Mouse (Mus musculus) kidney, embryonic 16.5 days (tissue): Measurements from ENCODE around the gene Bricd5. TPM values are rescaled to one million over a fixed set of nuclear protein-coding genes. Genes with fewer than 3 reads are reported as not detected.
"Not testable (repeated sequence)": the region's sequence is repeated elsewhere in the genome, so short reads cannot be mapped to it uniquely, and the experiment has no call there.

Experiments used
- ATAC-seq: fragments of 200-750 bp; cut with Nextera tagmentation; 2 replicates; pipeline ENCODE4 v1.8.0; 2017; ENCODE audit warnings: moderate TSS enrichment; ENCODE audit not compliant: low FRiP score, low TSS enrichment
- H3K27ac ChIP-seq: fragments of 300-500 bp; sonication (generic); 2 replicates; pipeline ENCODE4 v1.5.1; 2014; ENCODE audit warnings: low read length
- H3K27me3 ChIP-seq: fragments of 300-500 bp; sonication (generic); 2 replicates; pipeline ENCODE4 v1.6.1; 2014; ENCODE audit warnings: low read length, control low read depth, mixed read lengths; ENCODE audit not compliant: insufficient read depth
- H3K36me3 ChIP-seq: fragments of 300-500 bp; sonication (generic); 2 replicates; pipeline ENCODE4 v1.6.1; 2014; ENCODE audit warnings: low read length, control low read depth, mixed read lengths; ENCODE audit not compliant: insufficient read depth
- H3K4me1 ChIP-seq: fragments of 300-500 bp; sonication (generic); 2 replicates; pipeline ENCODE4 v1.6.1; 2014; ENCODE audit warnings: low read length, control low read depth, mixed read lengths; ENCODE audit not compliant: insufficient read depth
- H3K4me2 ChIP-seq: fragments of 300-500 bp; sonication (generic); replicated peaks from 2 replicates; pipeline ENCODE4 v1.6.1; 2014; ENCODE audit warnings: low read depth, low read length
- H3K4me3 ChIP-seq: fragments of 300-500 bp; sonication (generic); 2 replicates; pipeline ENCODE4 v1.5.1; 2014; ENCODE audit warnings: mild to moderate bottlenecking, low read length
- H3K9ac ChIP-seq: fragments of 300-500 bp; sonication (generic); replicated peaks from 2 replicates; pipeline ENCODE4 v1.6.1; 2014; ENCODE audit warnings: low read length
- H3K9me3 ChIP-seq: fragments of 300-500 bp; sonication (generic); 2 replicates; pipeline ENCODE4 v1.6.1; 2016; ENCODE audit warnings: low read length, control low read depth
- WGBS: fragments of 180-500 bp; shearing (Covaris S2); extraction: QIAGEN DNeasy Blood & Tissue Kit; methylation state at CpG from one replicate; pipeline ENCODE4 v1.1.7; 2014; 5-methylcytosine and 5-hydroxymethylcytosine counted together
- polyA plus RNA-seq: library from polyadenylated mRNA; unstranded; fragments of >200 nt; fragmentation: Nextera tagmentation; extraction: Ambion mirVana; gene quantifications from 2 replicates; pipeline ENCODE4 v1.2.1, GENCODE M21; 2015

The Bricd5 gene
- polyA plus RNA-seq, 1 experiment from 2014 or later = 1.6 TPM

GRCm38 (mm10) chr17:24455523-24456206, 18.0 kb upstream of the Bricd5 start:
- H3K27me3 ChIP-seq, H3K9me3 ChIP-seq, H3K36me3 ChIP-seq: not testable (repeated sequence)
- Histone ChIP-seq H3K4me1 (peaks cover 15% of the 10 kb centered on the region), H3K27ac (peak overlapping the region; percentile 72; the same call in 1 of the 2 replicates), H3K4me3 (peak overlapping the region; percentile 94), H3K9ac (0 out of 2 replicates have a peak overlapping the region, but pooled peaks have one; percentile 9), H3K4me2 (peak overlapping the region; percentile 69)
- WGBS = 42% methylated on average over 10 of the region's 10 CpGs
- ATAC-seq = peak; percentile 37

- no peak for ATAC-seq
- H3K9ac ChIP-seq = no peak overlapping the region
- no peak overlapping the region for H3K27ac ChIP-seq
- no peaks in the 10 kb centered on the region for H3K4me1 ChIP-seq
- H3K36me3 ChIP-seq = no peaks in the 10 kb centered on the region
- no peak overlapping the region for H3K4me2 ChIP-seq
- H3K4me3 ChIP-seq = no peak overlapping the region
- H3K9me3 ChIP-seq = no peaks in the 10 kb centered on the region
- 64% methylated on average over 2 of the region's 2 CpGs for WGBS
- no peaks in the 10 kb centered on the region for H3K27me3 ChIP-seq
These were observed 12.1 kb upstream of the Bricd5 start for GRCm38 (mm10) chr17:24461580-24461979.

- no peaks in the 10 kb centered on the region for H3K9me3 ChIP-seq
- H3K27ac ChIP-seq = no peak overlapping the region
- 77% methylated on average over 1 of the region's 1 CpGs for WGBS
- H3K9ac ChIP-seq = no peak overlapping the region
- no peaks in the 10 kb centered on the region for H3K36me3 ChIP-seq
- no peaks in the 10 kb centered on the region for H3K4me1 ChIP-seq
- H3K27me3 ChIP-seq = no peaks in the 10 kb centered on the region
- no peak overlapping the region for H3K4me2 ChIP-seq
- no peak for ATAC-seq
- no peak overlapping the region for H3K4me3 ChIP-seq
These were observed 10.8 kb upstream of the Bricd5 start for GRCm38 (mm10) chr17:24462932-24463331.

- Histone ChIP-seq H3K9me3 (no peaks in the 10 kb centered on the region), H3K9ac (no peak overlapping the region), H3K27me3 (no peaks in the 10 kb centered on the region), H3K36me3 (no peaks in the 10 kb centered on the region), H3K27ac (no peak overlapping the region), H3K4me1 (no peaks in the 10 kb centered on the region), H3K4me2 (no peak overlapping the region), H3K4me3 (no peak overlapping the region)
- no peak for ATAC-seq
- 47% methylated on average over 6 of the region's 6 CpGs for WGBS
These were observed 10.1 kb upstream of the Bricd5 start for GRCm38 (mm10) chr17:24463374-24464133.

- 93% methylated on average over 5 of the region's 5 CpGs for WGBS
- H3K9ac ChIP-seq = no peak overlapping the region
- no peak overlapping the region for H3K27ac ChIP-seq
- no peaks in the 10 kb centered on the region for H3K27me3 ChIP-seq
- no peaks in the 10 kb centered on the region for H3K9me3 ChIP-seq
- H3K4me2 ChIP-seq = no peak overlapping the region
- peaks cover 30% of the 10 kb centered on the region for H3K4me1 ChIP-seq
- no peak overlapping the region for H3K4me3 ChIP-seq
- 0 out of 2 replicates have a peak, but pooled peaks cover under 1% of the 10 kb centered on the region for H3K36me3 ChIP-seq
- ATAC-seq = no peak
These were observed 4.9 kb upstream of the Bricd5 start for GRCm38 (mm10) chr17:24468636-24469246.

GRCm38 (mm10) chr17:24469336-24469909, 4.3 kb upstream of the Bricd5 start:
- H3K4me2 ChIP-seq = peak overlapping the region; percentile 96
- peak overlapping the region; percentile 85 for H3K27ac ChIP-seq
- peak overlapping the region; percentile 90 for H3K9ac ChIP-seq
- ATAC-seq = no peak
- H3K27me3 ChIP-seq = no peaks in the 10 kb centered on the region
- H3K9me3 ChIP-seq = no peaks in the 10 kb centered on the region
- peaks cover 5% of the 10 kb centered on the region; the same call in 1 of the 2 replicates for H3K36me3 ChIP-seq
- H3K4me3 ChIP-seq = peak overlapping the region; percentile 85
- H3K4me1 ChIP-seq = peaks cover 37% of the 10 kb centered on the region
- WGBS = 15% methylated on average over 7 of the region's 7 CpGs

GRCm38 (mm10) chr17:24469910-24470602, 3.6 kb upstream of the Bricd5 start, which contains the start of the genes E4f1 and Pgp:
Gene E4f1, minus strand, starts transcription at chr17:24470313.
Gene Pgp, plus strand, starts transcription at chr17:24470392.
- WGBS = under 1% methylated on average over 66 of the region's 75 CpGs
- peak within 1 kb of the TSS; percentile 85 for H3K27ac ChIP-seq

GRCm38 (mm10) chr17:24470701-24471527, 2.8 kb upstream of the Bricd5 start:
- WGBS = under 1% methylated on average over 68 of the region's 68 CpGs
- peak overlapping the region; percentile 96 for H3K4me2 ChIP-seq
- no peaks in the 10 kb centered on the region for H3K9me3 ChIP-seq
- H3K4me1 ChIP-seq = peaks cover 39% of the 10 kb centered on the region
- ATAC-seq = peak; percentile 21; the same call in 1 of the 2 replicates
- H3K4me3 ChIP-seq = peak overlapping the region; percentile 85
- H3K36me3 ChIP-seq = peaks cover 20% of the 10 kb centered on the region; the same call in 1 of the 2 replicates
- no peaks in the 10 kb centered on the region for H3K27me3 ChIP-seq
- H3K9ac ChIP-seq = peak overlapping the region; percentile 90
- peak overlapping the region; percentile 78 for H3K27ac ChIP-seq

More at GRCm38 (mm10) chr17:24469910-24470602, 3.6 kb upstream of the Bricd5 start, which contains the start of the genes E4f1 and Pgp:
- Histone ChIP-seq H3K9me3 (no peaks in the 10 kb centered on the region), H3K27me3 (no peaks in the 10 kb centered on the region), H3K4me2 (peak within 1 kb of the TSS; percentile 96), H3K4me1 (peaks cover 39% of the 10 kb centered on the region), H3K9ac (peak within 1 kb of the TSS; percentile 90), H3K36me3 (peaks cover 12% of the 10 kb centered on the region; the same call in 1 of the 2 replicates), H3K4me3 (peak within 1 kb of the TSS; percentile 85)
- peak; percentile 96 for ATAC-seq
